Mouse (Mus musculus): ENCODE results near the gene Tubg1. TPM values are rescaled to one million over a fixed set of nuclear protein-coding genes. Genes with fewer than 3 reads are reported as not detected.

The Tubg1 gene
- polyA plus RNA-seq (2015; fragmentation: Nextera tagmentation; extraction: Ambion mirVana), result 33.1 and 39.4 TPM in 2 replicates

DNA sequence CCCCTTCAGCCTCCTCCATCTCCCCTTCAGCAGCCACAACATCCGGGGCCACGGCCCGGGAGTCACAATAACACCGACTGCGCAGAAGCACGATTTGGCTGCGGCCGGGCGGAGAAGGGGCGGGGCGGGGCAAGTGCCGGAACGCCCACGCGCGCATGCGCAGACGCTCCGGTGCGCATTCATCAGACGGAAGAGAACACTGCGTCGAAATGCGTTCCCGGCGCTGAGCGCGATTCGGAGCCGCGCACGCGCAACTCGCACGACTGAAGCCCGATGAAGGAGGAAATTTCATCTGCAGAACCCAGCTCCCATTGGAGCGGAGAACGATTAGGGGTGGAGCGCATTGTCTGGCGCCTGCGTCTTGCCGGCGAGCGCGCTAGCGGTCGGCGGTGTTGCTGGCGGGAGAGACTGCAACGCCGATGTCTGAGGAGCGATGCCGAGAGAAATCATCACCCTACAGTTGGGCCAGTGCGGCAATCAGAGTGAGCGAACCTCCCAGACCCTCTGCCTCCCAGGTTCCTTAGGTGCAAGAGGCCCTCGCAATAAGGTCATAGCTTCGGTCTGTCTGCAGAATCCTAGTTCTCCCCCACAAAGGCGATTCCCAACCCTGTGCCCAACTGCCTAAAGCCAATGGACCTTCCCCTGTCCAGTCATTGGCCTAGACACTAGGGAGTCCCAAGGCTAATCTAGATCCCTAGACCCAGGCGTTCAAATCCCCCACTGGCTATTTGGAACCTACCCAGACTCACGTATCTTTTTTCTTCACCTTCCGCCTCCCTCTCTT, at the start of gene Tubg1, which contains the start of gene Retreg3:
Gene Tubg1, plus strand, starts transcription at position 178 of the 784 bp plus-strand sequence.
Gene Retreg3, minus strand, starts transcription at position 133 of the 784 bp plus-strand sequence.

DNA sequence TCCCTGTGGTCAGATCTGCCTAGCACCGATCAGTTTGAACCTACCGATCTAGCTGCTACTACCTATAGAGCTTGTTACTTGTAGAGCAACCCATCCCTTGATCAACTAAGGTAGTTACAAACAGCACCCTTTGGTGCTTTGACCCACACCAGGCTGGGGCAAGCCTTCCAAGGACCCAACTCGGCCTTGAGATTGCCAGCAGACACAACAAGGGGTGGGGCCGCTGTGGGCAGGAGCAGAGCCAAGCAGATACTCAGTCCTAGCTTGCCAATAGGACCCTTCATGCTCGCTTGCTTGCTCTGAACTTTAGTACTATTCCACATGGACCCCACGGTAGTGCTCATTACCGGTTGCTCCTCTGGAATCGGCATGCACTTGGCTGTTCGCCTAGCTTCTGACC, 41.6 kb upstream of the Tubg1 start, which contains the start of gene Hsd17b1:
Gene Hsd17b1, plus strand, starts transcription at position 291 of the 400 bp plus-strand sequence.

DNA sequence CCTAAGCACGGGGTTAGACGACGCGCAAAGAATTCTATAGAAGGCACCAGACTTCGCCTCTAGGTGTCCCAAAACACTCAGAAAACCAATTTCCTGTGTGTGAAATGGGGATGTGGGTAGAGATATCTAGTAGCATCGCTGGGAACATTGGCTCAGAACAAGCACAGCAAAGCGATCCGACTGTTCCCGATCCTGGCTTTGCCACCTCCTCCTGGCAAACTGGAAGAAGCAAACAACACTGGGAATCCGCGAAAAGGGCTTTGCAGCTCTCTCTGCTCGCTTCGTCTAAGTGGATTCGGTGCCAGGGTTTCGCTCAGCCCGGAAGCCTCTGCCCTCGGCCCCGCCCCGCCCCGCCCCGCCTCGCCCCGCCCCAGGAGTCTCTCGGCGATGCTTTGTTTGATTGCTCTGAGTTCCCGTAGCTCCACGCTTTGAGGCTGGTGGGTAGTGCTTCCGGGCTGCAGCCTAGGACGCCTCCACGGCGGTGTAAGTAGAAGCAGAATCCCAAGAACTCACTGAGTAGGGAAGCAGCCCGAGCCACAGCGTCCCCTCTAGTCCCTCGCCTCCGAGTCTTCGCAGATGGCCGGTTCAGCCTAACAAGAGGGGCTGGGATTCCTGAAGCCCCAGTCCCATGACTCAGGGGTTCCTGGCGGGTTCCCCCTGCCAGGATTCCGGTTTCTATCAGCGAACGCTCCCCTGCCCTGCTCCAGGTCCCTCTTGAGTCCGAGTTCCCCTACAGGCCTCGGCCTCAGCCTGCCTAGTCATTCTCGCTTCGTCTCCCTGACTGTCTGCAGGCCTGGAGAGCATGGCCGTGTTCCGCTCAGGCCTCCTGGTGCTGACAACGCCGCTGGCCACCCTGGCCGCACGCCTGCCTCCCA, 37.3 kb upstream of the Tubg1 start, which contains the start of gene Coasy:
Gene Coasy, plus strand, starts transcription at position 358 of the 875 bp plus-strand sequence.

DNA sequence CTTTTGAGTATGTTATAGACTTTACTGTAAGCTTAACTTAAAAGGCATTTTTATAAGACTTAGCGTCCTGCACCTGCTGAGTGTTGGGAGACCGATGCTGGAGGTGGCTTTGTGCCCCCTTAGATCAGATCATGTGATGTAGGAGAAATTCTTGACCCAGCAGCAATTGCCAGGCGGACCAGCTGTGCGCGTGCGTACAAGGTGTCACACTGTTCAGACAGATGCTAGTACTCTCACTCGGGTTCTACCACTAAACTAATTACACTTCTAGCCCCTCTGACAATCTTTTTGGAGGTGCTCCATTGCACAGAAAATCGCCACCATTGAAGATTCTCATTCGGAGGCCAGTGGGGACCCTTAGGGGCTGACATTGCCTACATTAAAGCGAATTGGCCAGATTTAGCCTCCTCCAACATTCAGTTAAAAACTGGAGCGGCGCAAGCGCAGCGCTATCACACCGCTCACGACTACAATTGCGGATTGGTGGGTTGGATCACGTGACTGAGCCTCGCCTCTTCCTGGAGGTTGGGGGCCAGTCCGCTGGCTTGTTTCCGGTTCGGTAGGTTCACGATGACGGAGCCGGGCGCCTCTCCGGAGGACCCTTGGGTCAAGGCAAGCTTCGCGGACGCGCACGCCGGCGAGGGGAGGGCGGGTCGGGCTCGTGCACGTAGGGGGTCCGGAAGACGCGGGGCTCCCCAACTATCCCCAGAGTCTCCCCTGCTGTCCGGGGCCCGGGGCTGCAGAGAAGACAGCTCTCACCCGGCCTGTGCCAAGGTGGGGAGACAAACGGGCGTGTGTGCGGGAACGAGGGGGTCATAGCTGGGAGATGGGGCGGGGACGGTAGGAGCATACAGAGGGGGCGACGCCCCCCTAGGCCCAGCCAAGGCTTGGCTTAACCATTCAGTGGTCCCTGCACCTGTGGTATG, 32.7 kb upstream of the Tubg1 start, which contains the start of gene Mlx:
Gene Mlx, plus strand, starts transcription at position 522 of the 926 bp plus-strand sequence.

DNA sequence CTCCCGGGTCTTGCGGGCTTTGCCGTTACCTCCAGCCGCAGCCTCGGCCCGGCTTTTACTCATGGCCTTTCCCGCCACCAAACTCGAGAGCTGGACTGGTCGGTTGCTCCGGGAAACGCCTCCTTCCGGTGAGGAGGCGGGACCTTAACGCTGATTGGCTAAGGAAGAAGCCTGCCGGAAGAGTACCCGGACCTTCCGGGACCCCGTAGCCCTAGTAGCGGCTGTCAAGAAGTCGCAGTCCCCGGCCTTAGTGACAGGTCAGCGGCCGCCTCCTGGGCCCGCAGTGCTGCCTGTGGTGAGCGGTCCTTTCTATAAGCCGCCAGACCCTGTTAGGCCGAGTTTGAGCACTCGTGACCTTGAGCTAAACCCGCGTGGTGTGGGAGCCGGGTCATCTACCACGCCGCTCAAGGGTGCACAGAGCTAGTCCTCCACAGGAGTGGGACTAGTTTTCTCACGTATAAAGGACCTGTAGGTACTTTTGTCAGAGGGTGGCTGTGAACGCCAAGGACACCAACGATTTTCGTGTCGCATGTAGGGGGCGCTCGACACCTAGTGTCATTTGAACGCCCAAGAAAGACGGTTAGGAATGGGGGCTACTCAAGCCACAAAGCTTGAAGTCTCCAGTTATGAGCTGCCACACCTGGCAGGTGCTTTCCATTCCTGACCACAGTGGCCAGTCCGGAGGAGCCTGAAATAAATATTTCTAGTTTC, 24.3 kb upstream of the Tubg1 start, which contains the start of gene Psmc3ip:
Gene Psmc3ip, minus strand, starts transcription at position 123 of the 711 bp plus-strand sequence.

DNA sequence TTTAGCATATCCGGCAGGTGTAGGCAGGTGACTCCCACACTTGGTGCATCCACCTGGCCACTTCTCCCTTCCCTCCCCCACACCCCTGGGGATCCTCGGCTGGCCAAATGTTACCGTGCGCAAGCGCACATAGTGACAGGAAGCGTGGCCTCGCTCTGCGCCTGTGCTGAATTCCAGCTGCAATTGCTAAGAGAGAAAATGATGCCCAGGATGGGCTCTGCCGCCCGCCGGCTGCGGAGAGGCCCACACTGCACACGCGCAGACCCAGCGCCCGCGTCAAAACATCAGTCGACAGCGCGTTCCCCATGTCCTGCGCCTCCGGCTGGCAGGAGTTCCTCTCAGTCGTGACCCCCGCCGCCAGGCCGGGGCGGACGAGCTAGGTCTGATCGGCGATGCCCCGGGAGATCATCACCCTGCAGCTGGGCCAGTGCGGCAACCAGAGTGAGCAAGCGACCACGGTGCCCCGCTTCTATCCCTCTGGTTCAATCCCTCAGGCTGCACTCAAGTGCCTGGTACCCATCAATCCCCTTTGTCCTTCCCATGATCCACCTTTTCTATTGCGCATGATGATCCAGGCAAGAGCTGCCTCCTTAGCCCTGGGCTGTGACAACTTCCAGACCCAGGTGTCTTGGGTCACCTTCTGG, 36.1 kb downstream of the Tubg1 start, which contains the start of gene Tubg2:
Gene Tubg2, plus strand, starts transcription at position 180 of the 644 bp plus-strand sequence.

DNA sequence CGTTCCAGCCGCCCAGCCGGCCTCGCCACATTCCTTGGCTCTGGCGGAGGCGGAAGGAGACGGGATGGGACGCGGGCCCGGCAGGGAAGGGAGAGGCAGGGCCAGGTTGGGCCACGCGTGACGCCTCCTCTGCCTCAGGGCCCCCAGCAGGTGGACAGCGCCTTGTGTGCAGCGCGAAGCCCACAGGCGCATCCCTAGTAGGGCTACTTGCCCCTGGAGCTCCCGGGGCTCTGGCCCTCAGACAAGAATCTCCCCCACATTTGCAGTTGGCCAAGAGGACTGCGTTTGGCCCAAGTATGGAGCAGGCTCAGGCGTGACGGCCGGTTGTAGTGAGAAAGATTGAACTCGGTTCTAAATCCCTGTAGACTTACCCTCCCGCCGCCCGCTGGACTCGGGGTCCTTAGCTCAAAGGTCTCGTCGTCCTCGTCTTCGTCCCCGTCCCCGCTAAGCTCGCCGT, 50.6 kb downstream of the Tubg1 start, which contains the start of gene Cntnap1:
Gene Cntnap1, plus strand, starts transcription at position 170 of the 457 bp plus-strand sequence.

DNA sequence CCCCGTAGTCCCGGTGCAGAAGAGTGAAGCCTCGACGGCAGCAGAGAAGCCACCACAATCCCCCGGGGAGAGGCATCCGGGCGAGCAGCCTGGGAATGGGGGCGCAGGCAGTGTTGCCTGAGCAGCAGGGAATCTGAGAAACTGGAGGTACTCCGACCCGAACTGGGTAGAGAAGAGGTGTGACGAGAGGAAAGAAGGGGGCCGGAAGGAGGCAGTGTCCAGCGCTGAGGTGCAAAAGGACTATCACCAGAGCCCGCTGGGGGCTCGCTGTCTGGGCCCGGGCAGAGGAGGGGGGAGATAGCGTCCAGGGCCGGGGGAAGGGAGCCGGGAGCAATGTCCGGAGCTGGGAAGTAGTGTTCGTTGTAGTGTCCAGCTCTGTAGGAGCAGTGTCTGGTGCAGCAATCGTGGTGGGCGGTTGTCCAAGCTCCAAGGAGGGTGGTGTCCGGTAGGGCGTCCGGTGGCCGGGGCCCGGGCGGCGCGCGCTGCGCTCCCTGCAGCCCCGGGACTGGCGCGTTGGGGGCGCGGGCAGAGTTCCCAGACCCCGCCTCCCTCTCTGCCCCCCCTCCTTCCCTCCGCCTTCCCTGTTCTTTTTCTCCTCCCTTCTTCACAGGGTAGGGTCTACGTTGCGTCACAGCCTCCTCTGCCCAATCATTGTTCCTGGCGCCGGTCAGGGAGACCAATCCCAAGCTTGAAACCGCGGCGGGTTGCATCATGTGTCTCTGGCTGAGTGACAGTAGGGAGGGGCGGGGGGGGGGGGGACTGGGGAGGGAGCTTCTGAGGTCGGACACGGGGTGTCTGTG, 51.3 kb downstream of the Tubg1 start, which contains the start of gene Plekhh3:
Gene Plekhh3, minus strand, starts transcription at position 541 of the 800 bp plus-strand sequence.

DNA sequence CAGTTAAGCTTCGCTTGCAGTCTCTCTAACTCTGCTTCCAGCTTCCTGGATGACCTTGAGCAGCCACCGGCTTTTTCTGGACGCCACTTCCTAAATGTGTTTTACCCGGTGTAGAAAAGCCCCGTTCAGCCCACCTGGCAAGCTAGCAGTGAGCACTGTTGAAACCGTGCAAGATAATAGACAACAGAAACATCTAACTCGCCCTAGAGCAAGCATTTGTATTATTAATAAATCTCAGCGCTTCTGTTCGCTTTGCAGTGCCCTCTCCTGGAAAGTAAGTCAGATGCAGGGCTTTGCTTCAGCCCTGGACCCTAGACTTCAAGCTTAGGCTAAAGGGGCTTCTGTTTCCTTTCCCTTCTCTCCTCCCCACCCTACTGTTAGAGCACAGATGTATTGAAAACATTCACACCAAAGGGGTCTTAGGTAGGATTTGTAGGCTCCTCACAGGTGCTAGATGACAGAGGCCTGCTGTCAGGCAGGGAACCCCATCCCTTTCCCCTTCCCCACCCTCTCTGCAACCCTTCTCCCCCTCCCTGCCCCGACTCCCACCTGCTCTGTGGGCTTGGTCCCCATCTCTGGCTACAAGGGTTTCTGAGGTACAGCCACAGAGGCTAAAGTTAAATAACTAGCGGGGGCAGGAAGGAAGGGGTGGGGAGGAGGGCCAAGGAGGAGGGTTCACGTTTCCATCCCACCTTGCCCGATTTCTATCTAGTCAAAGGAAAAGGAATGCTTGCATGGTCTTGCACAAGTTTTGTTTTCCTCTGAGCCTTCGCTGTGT, 55.3 kb downstream of the Tubg1 start, which contains the start of gene Ccr10:
Gene Ccr10, minus strand, starts transcription at position 593 of the 778 bp plus-strand sequence.

Other genes starting within 250 kb of the Tubg1 start
- 34.4 and 39.7 TPM in 2 replicates for gene Stat3, start 180.4 kb upstream of the Tubg1 start, polyA plus RNA-seq (2015; fragmentation: Nextera tagmentation; extraction: Ambion mirVana)
- gene Cavin1, start 149.1 kb upstream of the Tubg1 start, polyA plus RNA-seq (2015; fragmentation: Nextera tagmentation; extraction: Ambion mirVana), result 119 and 141 TPM in 2 replicates
- gene Atp6v0a1, start 110.5 kb upstream of the Tubg1 start, polyA plus RNA-seq (2015; fragmentation: Nextera tagmentation; extraction: Ambion mirVana), result 47.9 and 54.7 TPM in 2 replicates
- gene Naglu, start 49.9 kb upstream of the Tubg1 start, polyA plus RNA-seq (2015; fragmentation: Nextera tagmentation; extraction: Ambion mirVana), result 7.7 and 10.1 TPM in 2 replicates
- 0.38 and 0.65 TPM in 2 replicates for gene Hsd17b1, start 41.5 kb upstream of the Tubg1 start, polyA plus RNA-seq (2015; fragmentation: Nextera tagmentation; extraction: Ambion mirVana)
- gene Coasy, start 37.4 kb upstream of the Tubg1 start, polyA plus RNA-seq (2015; fragmentation: Nextera tagmentation; extraction: Ambion mirVana), result 19.0 and 20.6 TPM in 2 replicates
- 26.4 and 29.6 TPM in 2 replicates for gene Mlx, start 32.7 kb upstream of the Tubg1 start, polyA plus RNA-seq (2015; fragmentation: Nextera tagmentation; extraction: Ambion mirVana)
- 24.3 and 24.8 TPM in 2 replicates for gene Psmc3ip, start 24.5 kb upstream of the Tubg1 start, polyA plus RNA-seq (2015; fragmentation: Nextera tagmentation; extraction: Ambion mirVana)
- 11.8 and 12.3 TPM in 2 replicates for gene Retreg3, start within 50 bp of the Tubg1 start, polyA plus RNA-seq (2015; fragmentation: Nextera tagmentation; extraction: Ambion mirVana)
- gene Tubg2, start 36.0 kb downstream of the Tubg1 start, polyA plus RNA-seq (2015; fragmentation: Nextera tagmentation; extraction: Ambion mirVana), result 0.66 and 1.2 TPM in 2 replicates
- gene Cntnap1, start 50.6 kb downstream of the Tubg1 start, polyA plus RNA-seq (2015; fragmentation: Nextera tagmentation; extraction: Ambion mirVana), result 0.18 and 0.65 TPM in 2 replicates
- gene Plekhh3, start 51.4 kb downstream of the Tubg1 start, polyA plus RNA-seq (2015; fragmentation: Nextera tagmentation; extraction: Ambion mirVana), result 2.9 and 4.0 TPM in 2 replicates
- 0.15 and 0.16 TPM in 2 replicates for gene Ccr10, start 55.5 kb downstream of the Tubg1 start, polyA plus RNA-seq (2015; fragmentation: Nextera tagmentation; extraction: Ambion mirVana)
- 9.0 and 10.7 TPM in 2 replicates for gene Ezh1, start 106.5 kb downstream of the Tubg1 start, polyA plus RNA-seq (2015; fragmentation: Nextera tagmentation; extraction: Ambion mirVana)
- gene Ramp2, start 126.1 kb downstream of the Tubg1 start, polyA plus RNA-seq (2015; fragmentation: Nextera tagmentation; extraction: Ambion mirVana), result 77.1 and 98.8 TPM in 2 replicates
- gene Vps25, start 133.8 kb downstream of the Tubg1 start, polyA plus RNA-seq (2015; fragmentation: Nextera tagmentation; extraction: Ambion mirVana), result 92.3 and 92.9 TPM in 2 replicates
- 4.0 and 5.7 TPM in 2 replicates for gene Wnk4, start 140.6 kb downstream of the Tubg1 start, polyA plus RNA-seq (2015; fragmentation: Nextera tagmentation; extraction: Ambion mirVana)
- 0.61 and 0.88 TPM in 2 replicates for gene Cntd1, start 159.1 kb downstream of the Tubg1 start, polyA plus RNA-seq (2015; fragmentation: Nextera tagmentation; extraction: Ambion mirVana)
- 103 and 105 TPM in 2 replicates for gene Coa3, start 159.2 kb downstream of the Tubg1 start, polyA plus RNA-seq (2015; fragmentation: Nextera tagmentation; extraction: Ambion mirVana)
- 104 and 112 TPM in 2 replicates for gene Becn1, start 182.3 kb downstream of the Tubg1 start, polyA plus RNA-seq (2015; fragmentation: Nextera tagmentation; extraction: Ambion mirVana)
- 134 and 137 TPM in 2 replicates for gene Psme3, start 196.3 kb downstream of the Tubg1 start, polyA plus RNA-seq (2015; fragmentation: Nextera tagmentation; extraction: Ambion mirVana)
- gene Aoc2, start 205.1 kb downstream of the Tubg1 start, polyA plus RNA-seq (2015; fragmentation: Nextera tagmentation; extraction: Ambion mirVana), result 1.8 and 2.0 TPM in 2 replicates
- 0.78 and 0.86 TPM in 2 replicates for gene Aoc3, start 210.7 kb downstream of the Tubg1 start, polyA plus RNA-seq (2015; fragmentation: Nextera tagmentation; extraction: Ambion mirVana)
- gene G6pc, start 247.6 kb downstream of the Tubg1 start, polyA plus RNA-seq (2015; fragmentation: Nextera tagmentation; extraction: Ambion mirVana), result 0.06 TPM in 1 of 2 replicates, not detected in the other

Measured in spleen, postnatal 0 days (tissue).